Mouse (Mus musculus) G1E (cell line): ENCODE measurements around the gene Gm1140. TPM values are rescaled to one million over a fixed set of nuclear protein-coding genes. Genes with fewer than 3 reads are reported as not detected.
"Not testable (repeated sequence)": the region's sequence is repeated elsewhere in the genome, so short reads cannot be mapped to it uniquely, and the experiment has no call there.

Experiments used
- ATAC-seq: 2 replicates; pipeline ENCODE4 v1.8.0; 2016; ENCODE audit warnings: mild to moderate bottlenecking; ENCODE audit not compliant: insufficient number of reproducible peaks, poor library complexity, low FRiP score, severe bottlenecking; ENCODE audit errors: extremely low read depth
- DNase-seq: peaks from one replicate; pipeline ENCODE4 v3.0.0; 2012; ENCODE audit warnings: low spot score
- H3K27me3 ChIP-seq: 2 replicates; pipeline ENCODE4 v1.6.1; 2012; ENCODE audit warnings: mild to moderate bottlenecking, low read length, inconsistent platforms; ENCODE audit not compliant: insufficient read depth
- H3K36me3 ChIP-seq: replicated peaks from 2 replicates; pipeline ENCODE3; 2012; ENCODE audit warnings: mild to moderate bottlenecking, inconsistent platforms
- H3K4me1 ChIP-seq: 2 replicates; pipeline ENCODE4 v1.6.1; 2012; ENCODE audit warnings: low read depth, low read length, inconsistent platforms, mixed read lengths; ENCODE audit not compliant: insufficient read depth
- H3K4me3 ChIP-seq: 2 replicates; pipeline ENCODE4 v1.5.1; 2012; ENCODE audit warnings: low read depth, mild to moderate bottlenecking, inconsistent platforms, low read length, moderate library complexity, mixed read lengths
- H3K9me3 ChIP-seq: replicated peaks from 2 replicates; pipeline ENCODE4 v1.6.1; 2012; ENCODE audit warnings: inconsistent platforms
- polyA plus RNA-seq: library from polyadenylated mRNA; stranded (reverse); fragments of >175 nt; gene quantifications from 2 replicates; pipeline ENCODE4 v1.2.3, GENCODE M21; 2012
- total RNA-seq, 2 experiments: library from RNA; stranded (forward) in 1 of 2; stranded (reverse) in 1 of 2; fragments of 200-1000 nt in 1 of 2; fragments of >200 nt in 1 of 2; fragmentation: Nextera tagmentation in 1 of 2; gene quantifications; 2 replicates each; pipeline ENCODE4 v1.2.3; 2014 to 2017

Gm1140 gene
- total RNA-seq (2014; fragmentation: Nextera tagmentation), result not detected in 2 replicates
- not detected in 2 replicates for total RNA-seq (2017)
- not detected in 2 replicates for polyA plus RNA-seq

DNA sequence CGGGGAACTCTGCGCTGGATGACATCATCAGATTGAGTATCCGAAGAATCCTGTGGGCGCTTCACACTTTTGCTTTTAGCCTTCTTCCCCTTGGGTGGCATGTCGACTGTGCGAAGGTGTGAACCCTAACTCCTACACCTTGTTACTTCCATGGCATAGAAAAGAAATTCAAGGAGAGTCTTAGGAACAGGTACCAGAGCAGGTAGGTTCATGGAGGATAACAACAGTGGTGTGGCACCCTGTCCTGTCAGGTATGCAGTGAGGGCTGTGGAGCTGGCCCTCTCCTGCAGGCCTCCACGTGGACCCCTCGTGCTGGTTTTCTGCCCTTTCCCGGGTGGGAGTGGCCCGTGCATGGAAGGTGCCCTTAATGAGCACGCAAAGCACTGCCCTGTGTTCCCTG lies at the start of gene Gm1140:
TSS of gene Gm1140 (minus strand) at position 101 of the 400 bp plus-strand sequence.
- H3K9me3 ChIP-seq, H3K4me1 ChIP-seq, ATAC-seq, DNase-seq, H3K27me3 ChIP-seq, H3K36me3 ChIP-seq, H3K4me3 ChIP-seq: not testable (repeated sequence)

DNA sequence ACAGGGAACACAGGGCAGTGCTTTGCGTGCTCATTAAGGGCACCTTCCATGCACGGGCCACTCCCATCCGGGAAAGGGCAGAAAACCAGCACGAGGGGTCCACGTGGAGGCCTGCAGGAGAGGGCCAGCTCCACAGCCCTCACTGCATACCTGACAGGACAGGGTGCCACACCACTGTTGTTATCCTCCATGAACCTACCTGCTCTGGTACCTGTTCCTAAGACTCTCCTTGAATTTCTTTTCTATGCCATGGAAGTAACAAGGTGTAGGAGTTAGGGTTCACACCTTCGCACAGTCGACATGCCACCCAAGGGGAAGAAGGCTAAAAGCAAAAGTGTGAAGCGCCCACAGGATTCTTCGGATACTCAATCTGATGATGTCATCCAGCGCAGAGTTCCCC lies 2.0 kb upstream of the Gm1140 start, which contains the start of gene Gm14692:
TSS of gene Gm14692 (plus strand) at position 301 of the 400 bp plus-strand sequence.
- not testable (repeated sequence) for H3K27me3 ChIP-seq, H3K4me3 ChIP-seq, H3K36me3 ChIP-seq, ATAC-seq, DNase-seq, H3K4me1 ChIP-seq, H3K9me3 ChIP-seq

Other genes with a start within 250 kb of the Gm1140 start
- gene Gm14692, start 2.1 kb upstream of the Gm1140 start, total RNA-seq (2014; fragmentation: Nextera tagmentation), result not detected in 2 replicates
- gene Gm14692, start 2.1 kb upstream of the Gm1140 start, total RNA-seq (2017), result not detected in 2 replicates
- not detected in 2 replicates for gene Gm14692, start 2.1 kb upstream of the Gm1140 start, polyA plus RNA-seq
- gene 4933436I01Rik, start 227.9 kb upstream of the Gm1140 start, total RNA-seq (2014; fragmentation: Nextera tagmentation), result not detected in 2 replicates
- gene 4933436I01Rik, start 227.9 kb upstream of the Gm1140 start, total RNA-seq (2017), result not detected in 2 replicates
- not detected in 2 replicates for gene 4933436I01Rik, start 227.9 kb upstream of the Gm1140 start, polyA plus RNA-seq